Mouse (Mus musculus): ENCODE data around the gene Soga1. TPM values are rescaled to one million over a fixed set of nuclear protein-coding genes. Genes with fewer than 3 reads are reported as not detected.

Gene Soga1
- polyA plus RNA-seq, 1 experiment: 2.1 TPM

DNA sequence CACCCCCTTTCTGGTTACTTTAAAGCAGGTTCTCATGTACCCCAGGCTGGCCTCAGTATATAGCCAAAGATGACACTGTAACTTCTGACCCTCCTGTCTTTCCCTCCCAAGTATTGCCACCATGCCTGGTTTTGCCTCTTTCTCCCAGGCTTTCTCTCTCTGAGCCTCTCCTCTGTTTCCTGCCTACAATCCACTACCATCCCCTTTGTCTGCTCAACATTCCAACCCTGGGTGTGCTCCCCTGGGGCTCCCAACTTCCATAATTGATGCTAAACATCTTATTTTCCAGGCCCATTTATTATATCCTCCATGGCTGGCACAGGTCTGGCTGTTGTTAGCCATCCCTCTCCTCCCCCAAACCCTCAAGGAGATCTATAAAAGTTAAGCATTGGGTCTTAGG, 70.5 kb downstream of the Soga1 start:
- no peak for DNase-seq (ENCODE audit: low read depth, low spot score)

DNA sequence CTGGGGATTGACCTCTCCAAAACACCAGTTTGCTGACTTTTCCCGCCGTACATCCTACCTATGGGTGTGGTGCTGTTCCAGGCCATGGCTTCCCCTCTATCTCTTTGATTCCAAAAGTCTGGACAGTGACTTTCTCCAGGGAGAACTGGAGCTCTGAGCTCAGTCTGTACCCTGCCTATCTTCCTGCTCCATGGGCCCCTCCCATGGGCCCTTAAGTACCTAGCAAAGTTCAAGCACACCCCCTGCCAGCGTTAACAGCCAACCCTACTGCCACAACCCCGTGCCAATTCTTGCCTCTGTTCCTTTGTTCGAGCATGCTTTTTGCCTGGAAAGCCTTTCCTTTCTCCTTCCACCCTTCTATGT, 71.8 kb downstream of the Soga1 start:
- 15% methylated on average over 5 of the region's 5 CpGs for WGBS
- no peak for DNase-seq (ENCODE audit: low read depth, low spot score)

DNA sequence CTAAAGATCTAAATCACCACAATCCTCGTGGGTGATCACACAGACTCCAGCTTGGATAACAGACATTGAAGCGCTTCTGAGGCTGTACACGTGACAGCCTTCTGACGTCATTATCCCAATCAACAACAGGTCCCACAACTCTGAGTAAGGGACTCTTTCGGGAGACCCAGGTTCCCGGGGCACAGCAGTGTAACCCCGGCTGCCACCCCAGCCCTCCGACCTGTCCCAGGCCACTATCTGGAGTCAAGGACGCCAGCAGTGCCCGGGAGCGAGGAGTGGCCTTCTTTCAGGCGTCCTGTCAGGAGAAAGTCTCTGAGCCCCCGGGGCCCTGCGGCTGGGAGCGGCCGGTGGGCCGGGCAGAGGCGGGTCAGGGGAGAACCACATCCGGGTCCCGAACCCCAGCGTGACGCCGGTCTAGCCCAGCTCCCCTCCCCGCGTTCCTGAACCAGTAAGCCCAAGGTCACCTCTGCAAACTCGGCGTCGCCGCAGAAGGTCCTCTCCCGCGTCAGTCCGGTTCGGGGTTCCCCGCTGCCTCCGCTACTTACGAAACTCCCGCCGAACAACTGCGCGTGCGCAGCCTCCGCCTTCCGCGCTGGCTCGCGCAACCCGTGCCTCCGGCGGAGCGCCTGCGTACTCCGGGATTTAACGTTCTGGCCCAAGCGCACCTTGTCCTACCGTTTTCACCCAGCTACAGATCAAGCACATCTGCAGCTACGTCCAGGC, 72.4 kb downstream of the Soga1 start, which contains the start of gene Dsn1:
Dsn1 (minus strand) TSS at position 644 of the 723 bp plus-strand sequence.
- DNase-seq (ENCODE audit: low read depth, low spot score): no peak
- WGBS: under 1% methylated on average over 56 of the region's 56 CpGs

DNA sequence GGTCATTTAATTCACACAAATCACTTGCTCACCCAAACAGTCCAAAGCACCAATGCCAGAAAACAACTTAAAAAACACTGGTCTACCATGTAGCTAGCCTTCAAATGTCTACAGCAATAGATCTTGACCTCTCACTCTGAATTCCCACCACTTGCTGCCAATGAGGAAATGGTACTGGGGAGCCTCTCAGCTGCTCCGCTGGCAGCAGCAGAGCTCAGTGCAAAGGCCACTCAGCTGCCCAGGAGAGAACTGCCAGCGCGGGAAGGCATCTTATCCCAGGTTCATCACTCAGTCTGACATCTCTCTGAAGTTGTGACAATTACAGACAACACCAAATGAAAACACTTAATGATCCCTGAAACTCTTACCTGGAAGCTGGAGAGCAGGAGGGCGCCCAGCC, 76.7 kb downstream of the Soga1 start:
- WGBS: 56% methylated on average over 4 of the region's 4 CpGs
- DNase-seq (ENCODE audit: low read depth, low spot score): no peak

DNA sequence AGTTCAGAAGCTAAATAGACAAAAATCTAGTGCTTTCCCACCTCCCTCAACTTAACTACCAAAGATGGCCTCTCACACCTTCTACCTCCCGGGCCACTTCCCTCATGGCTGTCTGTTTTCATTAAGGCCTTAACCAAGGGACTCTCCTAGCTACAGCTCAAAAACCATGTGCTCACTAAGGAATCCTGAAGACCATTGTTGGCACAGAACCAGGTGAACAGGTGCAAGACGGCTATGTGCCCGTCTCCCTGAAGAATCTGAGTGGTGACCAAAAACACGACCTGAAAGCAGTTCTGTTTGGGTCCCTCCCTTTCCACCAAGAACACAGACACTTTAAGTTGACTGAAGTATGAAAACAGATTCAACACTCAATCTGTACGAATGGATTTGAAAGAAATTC, 80.8 kb downstream of the Soga1 start:
- no peak for DNase-seq (ENCODE audit: low read depth, low spot score)
- WGBS: 82% methylated on average over 5 of the region's 5 CpGs

DNA sequence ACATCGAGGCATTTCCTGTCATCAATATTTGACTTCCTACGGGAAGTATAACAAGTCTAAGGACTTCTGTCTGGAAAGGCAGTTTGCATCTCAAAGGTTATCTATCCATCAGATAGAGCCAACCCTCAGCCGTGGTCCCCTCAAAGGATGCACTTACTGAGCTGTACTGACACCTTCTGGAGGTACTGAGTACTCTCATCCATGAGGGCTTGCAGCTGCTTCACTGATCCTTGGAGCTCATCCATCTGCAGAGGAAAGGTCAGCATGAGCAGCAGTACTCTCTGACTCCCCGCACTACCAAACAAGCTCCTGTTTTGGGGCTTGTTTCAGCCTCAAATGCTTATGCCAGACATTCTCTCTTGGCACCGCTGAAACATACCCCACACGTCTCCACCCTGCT, 82.5 kb downstream of the Soga1 start:
- 61% methylated on average over 6 of the region's 6 CpGs for WGBS

DNA sequence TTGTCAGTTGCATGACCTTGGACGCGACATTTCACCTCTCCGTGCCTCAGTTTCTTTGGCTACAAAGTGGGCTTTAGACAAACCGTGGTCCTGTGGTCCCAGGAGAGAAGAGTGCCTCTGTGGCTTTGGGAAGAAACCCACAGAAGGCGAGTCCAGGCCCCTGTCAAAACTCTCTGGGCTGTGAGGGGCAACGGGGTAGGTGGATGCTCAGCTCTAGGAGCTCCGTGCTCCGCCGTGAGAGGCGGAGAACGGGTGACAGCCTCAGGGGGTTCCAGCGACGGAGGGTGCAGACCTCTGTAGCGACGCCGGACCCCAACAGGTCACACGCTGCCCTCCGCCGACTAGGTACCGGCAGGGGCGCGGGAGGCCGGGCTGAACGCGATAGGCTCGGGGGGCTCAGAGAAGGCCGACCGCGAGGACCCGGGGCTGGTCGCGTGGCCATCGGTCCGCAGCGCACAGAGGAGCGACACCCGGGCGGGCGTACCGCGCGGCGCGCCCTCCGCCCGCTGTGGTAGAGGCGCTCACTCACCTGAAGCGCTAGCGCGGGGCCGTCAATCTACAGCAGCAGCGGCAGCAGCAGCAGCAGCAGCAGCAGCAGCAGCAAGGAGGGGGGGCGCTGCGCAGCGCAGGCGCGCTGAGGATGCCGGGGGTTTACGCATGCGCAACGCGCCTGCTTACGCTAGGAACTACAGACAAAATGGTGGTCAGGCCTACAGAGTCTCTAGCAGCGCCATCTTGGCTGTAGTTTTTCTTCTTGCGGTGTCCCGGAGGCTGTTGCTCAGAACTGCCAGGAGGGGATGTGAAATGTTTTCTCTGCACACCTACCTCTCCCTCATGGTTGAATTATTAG, 87.4 kb downstream of the Soga1 start, which contains the start of gene Ndrg3:
Ndrg3 (minus strand) TSS at position 587 of the 850 bp plus-strand sequence.
- under 1% methylated on average over 66 of the region's 66 CpGs for WGBS

More for the DNA sequence above, 82.5 kb downstream of the Soga1 start:
- DNase-seq (ENCODE audit: low read depth, low spot score): no peak

DNA sequence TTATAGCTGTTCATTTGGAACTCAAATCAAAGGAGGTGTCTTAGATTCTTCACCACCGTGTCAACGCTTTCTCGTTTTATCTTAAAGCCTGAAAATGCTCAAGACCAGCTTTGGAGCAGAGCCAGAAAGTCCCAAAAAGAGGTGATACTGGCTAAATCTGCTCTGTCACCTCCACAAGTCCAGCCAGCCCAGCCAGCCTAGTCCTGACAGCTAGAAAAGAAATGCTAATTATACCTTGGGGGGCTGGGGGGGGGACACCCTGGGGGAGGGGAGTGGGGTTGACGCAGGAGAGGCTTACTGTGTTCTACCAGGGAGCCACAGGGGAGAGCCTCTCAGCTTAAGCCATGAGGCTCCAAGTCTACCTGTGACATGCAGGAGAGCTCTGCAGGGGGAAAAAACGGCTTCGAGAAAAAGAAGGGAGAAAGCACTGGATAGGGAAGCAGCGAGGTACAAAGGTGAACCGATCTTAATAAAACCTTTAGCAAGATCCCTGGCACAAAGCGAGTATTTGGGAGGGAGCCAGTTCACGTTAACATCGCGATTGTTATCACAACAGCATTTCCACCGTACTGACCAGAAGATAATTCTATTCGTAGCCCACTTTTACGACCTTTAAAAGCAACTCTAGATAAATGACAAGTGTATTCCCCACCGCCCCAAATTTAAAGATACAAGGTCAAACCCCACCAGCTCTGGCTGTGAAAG, 88.2 kb downstream of the Soga1 start:
- WGBS: 7% methylated on average over 16 of the region's 16 CpGs
- no peak for DNase-seq (ENCODE audit: low read depth, low spot score)

More for the DNA sequence above, 87.4 kb downstream of the Soga1 start, which contains the start of gene Ndrg3:
- peak; percentile 72 for DNase-seq (ENCODE audit: low read depth, low spot score)

DNA sequence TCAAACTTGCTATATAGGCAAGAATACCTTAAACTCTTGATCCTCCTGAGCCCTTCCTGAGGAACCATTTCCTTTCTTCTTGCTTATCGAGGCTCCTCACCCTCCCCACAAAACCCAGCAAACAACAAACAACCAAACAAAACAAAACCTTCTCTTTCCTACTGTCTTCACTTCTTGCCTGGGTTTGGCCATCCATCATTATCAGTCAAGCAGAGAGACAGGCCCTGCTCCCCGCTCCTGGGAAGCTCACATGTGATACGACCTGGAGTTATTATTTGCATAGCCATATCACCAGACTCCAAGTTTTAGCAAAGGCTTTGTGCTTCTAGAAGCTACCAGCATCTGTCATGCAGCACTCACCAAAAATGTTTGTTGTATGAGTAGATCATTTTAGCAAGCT, 91.7 kb downstream of the Soga1 start:
- 73% methylated on average over 3 of the region's 3 CpGs for whole genome bisulfite sequencing
- no peak for DNase-seq (ENCODE audit: low read depth, low spot score)

DNA sequence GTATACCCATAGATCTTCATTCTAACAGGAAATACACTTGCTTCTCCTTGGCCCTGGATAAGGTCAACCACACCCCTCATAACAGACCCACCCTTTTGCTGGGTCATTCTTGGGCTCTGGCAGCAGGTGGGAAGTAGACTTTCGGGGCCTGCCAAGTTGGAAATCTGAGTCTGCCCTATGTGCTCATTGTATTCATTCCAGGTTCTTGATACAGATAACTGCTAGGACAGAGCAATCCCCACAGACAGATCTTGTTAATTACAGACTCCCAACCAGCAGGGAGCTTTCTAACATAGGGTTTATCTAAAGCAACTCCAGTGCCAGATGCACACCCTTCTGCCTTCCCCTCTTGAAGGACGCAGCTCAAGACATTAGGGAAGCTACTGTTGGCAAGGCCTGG, 96.2 kb downstream of the Soga1 start:
- DNase-seq (ENCODE audit: low read depth, low spot score): no peak
- 19% methylated on average over 2 of the region's 2 CpGs for WGBS

DNA sequence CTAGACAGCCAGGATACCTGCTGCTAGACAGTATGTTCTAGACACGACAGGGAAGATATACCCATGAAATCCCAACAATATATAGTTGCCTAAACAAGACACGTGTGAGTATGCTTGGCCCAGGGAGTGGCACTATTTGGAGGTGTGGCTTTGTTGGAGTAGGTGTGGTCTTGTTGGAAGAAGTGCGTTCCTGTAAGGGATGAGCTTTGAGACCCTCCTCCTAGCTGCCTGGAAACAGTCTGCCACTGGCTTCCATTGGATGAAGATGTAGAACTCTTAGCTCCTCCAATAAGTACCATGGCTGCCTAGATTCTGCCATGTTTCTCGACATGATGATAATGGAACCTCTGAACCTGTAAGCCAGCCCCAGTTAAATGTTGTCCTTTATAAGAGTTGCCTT, 97.8 kb downstream of the Soga1 start:
- 64% methylated on average over 4 of the region's 4 CpGs for WGBS
- no peak for DNase-seq (ENCODE audit: low read depth, low spot score)

DNA sequence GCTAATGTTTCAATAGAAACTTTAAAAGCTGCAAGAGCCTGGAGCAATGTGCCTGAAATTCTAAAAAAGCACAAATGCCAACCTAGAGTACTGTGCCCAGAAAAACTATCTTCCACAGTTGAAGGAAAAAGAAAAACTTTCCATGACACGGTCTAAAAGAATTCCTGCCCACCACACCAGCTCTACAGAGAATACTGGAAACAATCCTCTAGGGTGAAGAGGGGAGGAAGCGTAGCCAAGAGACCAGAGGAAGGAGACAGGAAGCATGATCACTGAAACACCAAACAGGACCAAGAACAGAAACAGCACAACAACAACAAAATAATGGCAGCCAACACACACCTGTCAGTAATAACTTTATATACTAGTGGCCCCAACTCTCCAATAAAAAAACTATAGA, 99.0 kb downstream of the Soga1 start:
- 74% methylated on average over 2 of the region's 2 CpGs for WGBS
- DNase-seq (ENCODE audit: low read depth, low spot score): no peak

DNA sequence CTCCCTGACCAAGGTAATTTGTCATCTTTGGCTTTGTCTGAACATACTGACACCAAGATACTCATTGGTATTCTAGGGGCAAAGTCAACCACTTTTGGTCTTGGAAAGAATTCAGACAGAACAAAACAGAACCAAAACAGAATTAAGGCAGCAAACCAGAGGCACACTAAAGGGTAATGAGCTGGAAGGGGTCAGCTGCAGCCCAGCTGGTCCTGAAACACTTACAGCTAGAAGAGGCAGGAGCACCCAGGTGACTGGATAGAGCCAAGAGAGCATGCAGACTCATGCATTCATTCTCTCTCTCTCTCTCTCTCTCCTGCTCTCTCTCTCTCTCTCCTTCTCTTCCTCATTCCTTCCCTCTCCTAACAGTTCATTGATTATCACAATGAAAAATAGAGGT, 102.3 kb downstream of the Soga1 start:
- no peak for DNase-seq (ENCODE audit: low read depth, low spot score)

DNA sequence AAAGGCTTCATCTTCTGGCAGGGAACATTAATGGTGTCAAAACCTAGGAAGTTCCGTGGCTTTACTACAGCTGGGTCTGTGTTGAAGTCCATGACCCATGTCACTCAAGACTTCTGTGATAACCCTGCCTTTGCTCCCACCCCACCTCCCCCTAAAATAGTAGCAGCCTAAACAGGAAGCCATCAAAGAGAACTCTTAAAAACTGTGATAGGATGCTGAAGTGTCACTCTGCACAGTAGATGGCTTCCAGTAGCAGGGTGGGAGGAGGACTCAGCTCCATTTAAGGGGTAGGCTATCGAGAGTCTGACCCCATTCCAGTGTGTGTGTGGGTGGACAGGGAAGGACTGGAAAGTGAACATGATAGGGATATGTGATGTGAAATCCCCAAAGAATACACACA, 104.1 kb downstream of the Soga1 start:
- DNase-seq (ENCODE audit: low read depth, low spot score): no peak
- 68% methylated on average over 2 of the region's 2 CpGs for WGBS

DNA sequence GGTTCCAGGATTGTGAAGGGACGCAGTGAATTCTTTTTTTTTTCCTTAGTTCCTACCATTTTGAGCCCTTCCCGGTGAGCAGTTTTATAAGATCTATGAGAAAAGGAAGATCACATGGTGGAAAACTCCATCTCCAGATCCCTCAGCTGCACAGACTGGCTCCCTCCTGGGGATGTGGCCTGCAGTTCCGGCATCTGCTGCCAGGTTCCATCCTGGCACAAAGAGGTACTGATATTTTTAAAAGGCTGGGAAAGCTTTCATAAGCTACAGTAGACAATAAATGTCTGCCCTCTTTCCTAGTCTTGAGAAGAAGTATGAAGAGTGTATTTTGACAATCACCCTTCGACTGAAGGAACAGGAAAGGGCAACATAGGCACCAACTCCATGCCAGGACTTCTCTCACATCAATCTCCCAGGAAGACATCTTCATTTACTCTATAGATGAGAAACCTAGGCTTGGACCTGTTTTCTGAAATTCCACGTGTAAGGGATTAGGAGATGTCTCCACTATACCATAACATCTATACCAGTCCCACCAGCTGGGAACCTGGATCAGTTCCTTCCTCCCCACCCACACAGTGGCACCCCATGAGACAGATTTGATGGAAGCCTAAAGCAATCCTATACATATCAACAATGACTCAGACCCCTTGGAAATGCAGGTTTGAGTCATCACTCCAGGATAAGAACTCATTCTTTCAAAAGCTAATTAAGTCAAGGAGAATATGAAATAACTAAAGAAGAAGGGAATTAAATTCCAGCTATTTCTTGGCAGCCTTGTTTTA, 105.5 kb downstream of the Soga1 start:
- no peak for DNase-seq (ENCODE audit: low read depth, low spot score)
- 86% methylated on average over 5 of the region's 5 CpGs for WGBS

DNA sequence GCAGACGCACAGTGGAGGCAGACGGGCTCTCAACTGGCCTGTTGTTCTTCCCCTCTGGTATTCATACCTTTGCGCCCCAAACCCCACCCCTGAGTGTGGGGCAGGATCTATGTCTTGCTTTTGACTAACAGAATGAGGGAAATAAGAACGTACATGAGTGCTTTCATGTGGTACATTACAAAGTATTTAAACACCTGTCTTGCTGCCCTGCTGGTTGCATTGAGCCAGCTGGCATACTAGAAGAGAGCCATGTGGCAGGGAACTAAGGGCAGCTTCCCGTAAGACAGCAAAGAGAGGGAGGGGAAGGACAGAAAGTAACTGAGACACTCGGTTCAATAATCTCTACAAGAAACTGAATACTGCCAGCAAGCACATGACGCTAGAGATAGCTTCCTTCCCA, 108.8 kb downstream of the Soga1 start:
- no peak for DNase-seq (ENCODE audit: low read depth, low spot score)
- 76% methylated on average over 7 of the region's 7 CpGs for WGBS

DNA sequence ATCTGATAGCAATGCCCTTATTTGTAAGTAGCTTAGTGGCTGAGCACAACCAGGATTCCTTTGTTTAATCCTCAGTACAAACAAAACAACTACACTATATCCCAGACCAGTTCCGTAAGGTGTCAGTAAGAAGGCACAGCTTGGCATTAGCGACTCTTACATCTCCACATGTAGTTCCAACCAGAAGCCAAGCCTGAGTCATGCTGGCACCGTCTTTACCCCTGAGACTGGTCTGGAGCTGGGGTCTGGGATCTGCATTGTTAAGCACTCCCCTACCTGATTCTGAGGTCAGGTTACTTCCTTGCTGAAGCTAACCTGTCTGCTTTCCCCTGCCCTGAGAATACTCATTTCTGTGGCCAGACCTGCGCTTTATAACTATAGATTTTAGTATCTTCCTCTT, 110.6 kb downstream of the Soga1 start:
- no peak for DNase-seq (ENCODE audit: low read depth, low spot score)
- WGBS: 78% methylated on average over 4 of the region's 4 CpGs

DNA sequence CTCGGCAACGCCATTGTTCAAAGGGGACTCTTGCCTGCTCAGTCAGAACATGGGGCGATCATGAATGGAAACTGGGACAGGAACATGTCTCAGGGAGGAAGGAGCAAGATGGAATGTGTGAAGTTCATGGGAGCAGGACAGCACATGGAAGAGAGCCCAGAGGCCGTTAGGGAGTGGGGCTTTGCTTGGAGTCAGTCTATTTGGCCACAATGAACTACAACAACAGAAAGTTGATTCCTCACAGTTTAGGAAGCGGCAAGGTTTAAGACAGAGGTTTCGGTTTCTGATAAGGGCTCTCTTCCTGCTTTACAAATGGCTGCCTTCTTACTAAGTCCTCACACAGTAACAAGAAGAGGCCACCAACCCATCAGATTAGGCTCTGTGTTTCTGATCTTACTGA, 111.7 kb downstream of the Soga1 start:
- WGBS: 73% methylated on average over 6 of the region's 6 CpGs

More for the DNA sequence above, 111.7 kb downstream of the Soga1 start:
- DNase-seq (ENCODE audit: low read depth, low spot score): no peak
